Mouse (Mus musculus) monocyte, adult 5-6 weeks (primary cell): ENCODE measurements around the gene Gm20431. TPM values are rescaled to one million over a fixed set of nuclear protein-coding genes. Genes with fewer than 3 reads are reported as not detected.
A peak's percentile ranks its signal among the peaks of the same experiment; 100 is the strongest.
"Not testable (repeated sequence)": the region's sequence is repeated elsewhere in the genome, so short reads cannot be mapped to it uniquely, and the experiment has no call there.

Experiments
- ATAC-seq: fragments of 153-309, 156-312 bp; replicated peaks from 2 replicates; pipeline ENCODE4 v1.8.0; 2017; ENCODE audit warnings: mild to moderate bottlenecking; ENCODE audit not compliant: low TSS enrichment, insufficient number of reproducible peaks, severe bottlenecking, poor library complexity, low FRiP score
- total RNA-seq: library from RNA; stranded (forward); fragments of 200-1000, 200-491, 200-594 nt; gene quantifications from 3 replicates; pipeline ENCODE4 v1.2.3, GENCODE M21; 2017

Gm20431 gene
- total RNA-seq, 1 experiment from 2014 or later: not detected

GRCm38 (mm10) chr2:167617034-167617433 is 44.3 kb downstream of the Gm20431 start:
- no peak for ATAC-seq

- ATAC-seq: not testable (repeated sequence)
Observed at GRCm38 (mm10) chr2:167613335-167613734, 48.0 kb downstream of the Gm20431 start.

- ATAC-seq: no peak
Observed at GRCm38 (mm10) chr2:167612122-167612521, 49.2 kb downstream of the Gm20431 start.

GRCm38 (mm10) chr2:167611287-167611686 is 50.0 kb downstream of the Gm20431 start:
- no peak for ATAC-seq

GRCm38 (mm10) chr2:167606745-167607123 is 54.6 kb downstream of the Gm20431 start:
- no peak for ATAC-seq

GRCm38 (mm10) chr2:167605817-167606744 is 55.2 kb downstream of the Gm20431 start:
- no peak for ATAC-seq

GRCm38 (mm10) chr2:167605178-167605794 is 56.0 kb downstream of the Gm20431 start:
- peak; percentile 72 for ATAC-seq

GRCm38 (mm10) chr2:167602978-167603377 is 58.3 kb downstream of the Gm20431 start:
- ATAC-seq: no peak

- no peak for ATAC-seq
Observed at GRCm38 (mm10) chr2:167602364-167602763, 58.9 kb downstream of the Gm20431 start.

GRCm38 (mm10) chr2:167600481-167600995 is 60.8 kb downstream of the Gm20431 start:
- ATAC-seq: no peak

- no peak for ATAC-seq
Observed at GRCm38 (mm10) chr2:167599917-167600316, 61.4 kb downstream of the Gm20431 start.

GRCm38 (mm10) chr2:167599195-167599594 is 62.1 kb downstream of the Gm20431 start:
- ATAC-seq: no peak

GRCm38 (mm10) chr2:167597492-167598186 is 63.7 kb downstream of the Gm20431 start:
- no peak for ATAC-seq

- ATAC-seq: no peak
Observed at GRCm38 (mm10) chr2:167596726-167597491, 64.4 kb downstream of the Gm20431 start.

- no peak for ATAC-seq
Observed at GRCm38 (mm10) chr2:167596262-167596661, 65.0 kb downstream of the Gm20431 start.

- no peak for ATAC-seq
Observed at GRCm38 (mm10) chr2:167595761-167596171, 65.5 kb downstream of the Gm20431 start.

- no peak for ATAC-seq
Observed at GRCm38 (mm10) chr2:167594444-167594934, 66.8 kb downstream of the Gm20431 start.

GRCm38 (mm10) chr2:167593551-167594250 is 67.6 kb downstream of the Gm20431 start:
- ATAC-seq: no peak
